Mouse (Mus musculus): ENCODE data around the gene Alb. TPM values are rescaled to one million over a fixed set of nuclear protein-coding genes. Genes with fewer than 3 reads are reported as not detected.

Alb gene
- polyA plus RNA-seq, 1 experiment from 2014 or later = not detected

- in situ Hi-C loops (cut with MboI; ENCODE audit: low pct_unique_long_range_greater_than_20kb) = no loop called here
- POLR2A ChIA-PET = no interaction called here
- CTCF ChIA-PET = interaction anchor here (0.6 kb wide), 1 partner anchor 41 kb away, joined by 3 read pairs; no protein-coding TSS in a partner anchor
- ATAC-seq = no peak
- no peak for DNase-seq (ENCODE audit: low read depth, low spot score)
- peaks cover 59% of the 10 kb centered on the region for H3K27me3 ChIP-seq
- no peak for TF ChIP-seq CTCF (IDR thresholded peaks at IDR 0.05)
Observed at GRCm38 (mm10) chr5:90458727-90459126, 2.0 kb upstream of the Alb start.

GRCm38 (mm10) chr5:90466806-90467205, 6.1 kb downstream of the Alb start:
- ChIA-PET POLR2A (no interaction called here), CTCF (interaction anchor here (1.0 to 1.5 kb wide), 2 partner anchors 18 to 34 kb away, joined by 5 read pairs; no protein-coding TSS in a partner anchor)
- in situ Hi-C loops (cut with MboI; ENCODE audit: low pct_unique_long_range_greater_than_20kb) = no loop called here
- TF ChIP-seq CTCF (IDR thresholded peaks at IDR 0.05) = no peak
- ATAC-seq (no peak), DNase-seq (ENCODE audit: low read depth, low spot score) (no peak)
- peaks cover 62% of the 10 kb centered on the region for H3K27me3 ChIP-seq

- POLR2A ChIA-PET = no interaction called here
- no peak for DNase-seq (ENCODE audit: low read depth, low spot score)
Observed at GRCm38 (mm10) chr5:90467245-90467644, 6.5 kb downstream of the Alb start.

GRCm38 (mm10) chr5:90470836-90471235, 10.1 kb downstream of the Alb start:
- no peak for TF ChIP-seq CTCF (IDR thresholded peaks at IDR 0.05)
- in situ Hi-C loops (cut with MboI; ENCODE audit: low pct_unique_long_range_greater_than_20kb) = no loop called here
- peaks cover 42% of the 10 kb centered on the region for H3K27me3 ChIP-seq
- CTCF ChIA-PET = no interaction called here
- POLR2A ChIA-PET = no interaction called here
- DNase-seq (ENCODE audit: low read depth, low spot score) (no peak), ATAC-seq (no peak)

More at GRCm38 (mm10) chr5:90467245-90467644, 6.5 kb downstream of the Alb start:
- ATAC-seq = peak; percentile 67
- CTCF ChIA-PET = interaction anchor here (1.0 kb wide), 1 partner anchor 33 kb away, joined by 5 read pairs; no protein-coding TSS in a partner anchor
- no peak for TF ChIP-seq CTCF (IDR thresholded peaks at IDR 0.05)
- peaks cover 62% of the 10 kb centered on the region for H3K27me3 ChIP-seq
- in situ Hi-C loops (cut with MboI; ENCODE audit: low pct_unique_long_range_greater_than_20kb) = no loop called here

- in situ Hi-C loops (cut with MboI; ENCODE audit: low pct_unique_long_range_greater_than_20kb) = no loop called here
- ATAC-seq (no peak), DNase-seq (ENCODE audit: low read depth, low spot score) (no peak)
- ChIA-PET CTCF (no interaction called here), POLR2A (no interaction called here)
- no peak for TF ChIP-seq CTCF (IDR thresholded peaks at IDR 0.05)
- peaks cover 32% of the 10 kb centered on the region for H3K27me3 ChIP-seq
Observed at GRCm38 (mm10) chr5:90473902-90474301, 13.2 kb downstream of the Alb start.

GRCm38 (mm10) chr5:90474369-90474768, 13.7 kb downstream of the Alb start:
- ChIA-PET CTCF (interaction anchor here (1.0 kb wide), 1 partner anchor 271 kb away, joined by 3 read pairs; no protein-coding TSS in a partner anchor), POLR2A (no interaction called here)
- DNase-seq (ENCODE audit: low read depth, low spot score) (no peak), ATAC-seq (no peak)
- in situ Hi-C loops (cut with MboI; ENCODE audit: low pct_unique_long_range_greater_than_20kb) = no loop called here
- TF ChIP-seq CTCF (IDR thresholded peaks at IDR 0.05) = no peak
- H3K27me3 ChIP-seq = peaks cover 35% of the 10 kb centered on the region

- peaks cover 28% of the 10 kb centered on the region for H3K27me3 ChIP-seq
- DNase-seq (ENCODE audit: low read depth, low spot score) (no peak), ATAC-seq (no peak)
- in situ Hi-C loops (cut with MboI; ENCODE audit: low pct_unique_long_range_greater_than_20kb) = no loop called here
- ChIA-PET POLR2A (no interaction called here), CTCF (interaction anchor here (0.8 to 2.7 kb wide), 3 partner anchors 16 to 274 kb away, joined by 3 to 10 read pairs (median 3); no protein-coding TSS in a partner anchor)
- no peak for TF ChIP-seq CTCF (IDR thresholded peaks at IDR 0.05)
Observed at GRCm38 (mm10) chr5:90476741-90477140, 16.0 kb downstream of the Alb start.

GRCm38 (mm10) chr5:90477308-90478140, 16.8 kb downstream of the Alb start:
- TF ChIP-seq CTCF (IDR thresholded peaks at IDR 0.05) = no peak
- in situ Hi-C loops (cut with MboI; ENCODE audit: low pct_unique_long_range_greater_than_20kb) = no loop called here
- POLR2A ChIA-PET = no interaction called here
- DNase-seq (ENCODE audit: low read depth, low spot score) (no peak), ATAC-seq (no peak)
- peaks cover 21% of the 10 kb centered on the region for H3K27me3 ChIP-seq
- CTCF ChIA-PET = interaction anchor here (0.8 to 2.7 kb wide), 3 partner anchors 16 to 275 kb away, joined by 3 to 10 read pairs (median 3); no protein-coding TSS in a partner anchor

- POLR2A ChIA-PET = no interaction called here
- in situ Hi-C loops (cut with MboI; ENCODE audit: low pct_unique_long_range_greater_than_20kb) = no loop called here
- ATAC-seq (no peak), DNase-seq (ENCODE audit: low read depth, low spot score) (no peak)
- TF ChIP-seq CTCF (IDR thresholded peaks at IDR 0.05) = no peak
- CTCF ChIA-PET = interaction anchor here (2.7 kb wide), 1 partner anchor 21 kb away, joined by 10 read pairs; no protein-coding TSS in a partner anchor
- peaks cover 22% of the 10 kb centered on the region for H3K27me3 ChIP-seq
Observed at GRCm38 (mm10) chr5:90478886-90479285, 18.2 kb downstream of the Alb start.

- POLR2A ChIA-PET = no interaction called here
Observed at GRCm38 (mm10) chr5:90485597-90485996, 24.9 kb downstream of the Alb start.

GRCm38 (mm10) chr5:90488323-90488722, 27.6 kb downstream of the Alb start:
- no peak for ATAC-seq
- CTCF ChIA-PET = interaction anchor here (2.0 kb wide), 1 partner anchor 13 kb away, joined by 8 read pairs; no protein-coding TSS in a partner anchor
- in situ Hi-C loops (cut with MboI; ENCODE audit: low pct_unique_long_range_greater_than_20kb) = no loop called here

More at GRCm38 (mm10) chr5:90485597-90485996, 24.9 kb downstream of the Alb start:
- in situ Hi-C loops (cut with MboI; ENCODE audit: low pct_unique_long_range_greater_than_20kb) = no loop called here
- ATAC-seq (no peak), DNase-seq (ENCODE audit: low read depth, low spot score) (no peak)
- TF ChIP-seq CTCF (IDR thresholded peaks at IDR 0.05) = no peak
- CTCF ChIA-PET = no interaction called here
- peaks cover 27% of the 10 kb centered on the region for H3K27me3 ChIP-seq

More at GRCm38 (mm10) chr5:90488323-90488722, 27.6 kb downstream of the Alb start:
- POLR2A ChIA-PET = no interaction called here
- peaks cover 35% of the 10 kb centered on the region for H3K27me3 ChIP-seq
- DNase-seq (ENCODE audit: low read depth, low spot score) = no peak
- no peak for TF ChIP-seq CTCF (IDR thresholded peaks at IDR 0.05)
